ENCODE assay signal across 15 mouse cellular contexts in the genomic region with DNA sequence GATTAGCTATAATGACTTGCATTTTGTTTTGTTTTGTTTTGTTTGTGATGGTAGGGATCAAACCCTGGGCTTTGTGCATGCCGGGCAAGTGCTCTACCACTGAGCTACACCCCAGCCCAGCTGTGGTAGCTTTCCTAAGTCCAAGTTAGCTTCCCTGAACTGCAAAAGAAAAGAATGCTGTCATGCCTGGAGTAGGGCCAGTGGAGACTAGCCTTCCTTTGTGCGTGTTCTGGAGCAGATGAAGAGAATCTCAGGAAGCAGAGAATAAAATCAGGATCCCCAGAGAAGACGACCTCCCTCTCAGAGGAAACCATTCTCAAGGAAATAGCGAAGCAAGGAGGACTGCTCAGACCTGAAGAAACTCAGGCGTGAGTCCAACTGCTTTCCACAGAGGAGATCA.
DNase-seq lines count a peak whose midpoint lies in the region; ATAC-seq and TF ChIP-seq lines count a peak whose summit lies in the region.
"Had no signal": no experiment of that assay in that cellular context is flagged by ENCODE, and none has a peak within 500 bp of the region (broad histone marks: within the 10 kb centered on the region; RNA-seq: fewer than 3 reads in every experiment).

No protein-coding gene starts in this region.

- H3K27me3 ChIP-seq in heart, embryonic 11.5 days (ENCODE audit: control insufficient read depth, insufficient read depth, low read length): no peaks in the 10 kb centered on the region
- H3K27me3 ChIP-seq in Patski: no peaks in the 10 kb centered on the region
- H3K27me3 ChIP-seq in liver, embryonic 12.5 days (replicated peaks): no peaks in the 10 kb centered on the region; the same call in 1 of the 2 replicates
- no peaks in the 10 kb centered on the region for H3K27me3 ChIP-seq in lung, postnatal 0 days (replicated peaks; ENCODE audit: insufficient read depth, low read length)
- H3K27me3 ChIP-seq: midbrain, embryonic 12.5 days had no signal

- POLR2A ChIA-PET in Patski (lab: Charles Lee): interaction anchor here (0.6 kb wide), 1 partner anchor 92 kb away, joined by 4 read pairs; no protein-coding TSS in a partner anchor

- in situ Hi-C loops in Patski (cut with MboI; ENCODE audit: low pct_unique_long_range_greater_than_20kb): loop anchor here (5.0 kb wide), 1 partner anchor 40 kb away; no protein-coding TSS in a partner anchor

- CTCF ChIA-PET in Patski (lab: Charles Lee): interaction anchor here (0.9 to 3.4 kb wide), 6 partner anchors 28 to 151 kb away, joined by 3 to 24 read pairs (median 6); no protein-coding TSS in a partner anchor

- no peaks in the 10 kb centered on the region for H3K9me3 ChIP-seq in heart, embryonic 11.5 days (replicated peaks; ENCODE audit: control insufficient read depth, low read length)
- H3K9me3 ChIP-seq in liver, embryonic 12.5 days (replicated peaks): no peaks in the 10 kb centered on the region; the same call in 1 of the 2 replicates
- no peaks in the 10 kb centered on the region for H3K9me3 ChIP-seq in lung, postnatal 0 days (ENCODE audit: low read length)
- H3K9me3 ChIP-seq: hindbrain, embryonic 10.5 days; midbrain, embryonic 12.5 days had no signal

- TF ChIP-seq EP300 in lung, postnatal 0 days (IDR thresholded peaks at IDR 0.05): no peak

- no peak overlapping the region for H3K4me3 ChIP-seq in heart, embryonic 11.5 days (ENCODE audit: low read depth, low read length)
- no peak overlapping the region for H3K4me3 ChIP-seq in liver, embryonic 12.5 days
- H3K4me3 ChIP-seq in lung, postnatal 0 days (ENCODE audit: low read depth, low read length): no peak overlapping the region
- H3K4me3 ChIP-seq: hindbrain, embryonic 10.5 days; midbrain, embryonic 12.5 days had no signal

- no peaks in the 10 kb centered on the region for H3K36me3 ChIP-seq in heart, embryonic 11.5 days (ENCODE audit: control insufficient read depth, insufficient read depth, low read length)
- no peaks in the 10 kb centered on the region for H3K36me3 ChIP-seq in liver, embryonic 12.5 days
- no peaks in the 10 kb centered on the region for H3K36me3 ChIP-seq in lung, postnatal 0 days (ENCODE audit: insufficient read depth, low read length)
- H3K36me3 ChIP-seq: hindbrain, embryonic 10.5 days; midbrain, embryonic 12.5 days had no signal

- H3K27ac ChIP-seq in heart, embryonic 11.5 days (ENCODE audit: low read depth, low read length): no peak overlapping the region
- H3K27ac ChIP-seq in liver, embryonic 12.5 days: no peak overlapping the region
- no peak overlapping the region for H3K27ac ChIP-seq in lung, postnatal 0 days (ENCODE audit: low read length)
- H3K27ac ChIP-seq: hindbrain, embryonic 10.5 days; midbrain, embryonic 12.5 days had no signal

- H3K4me1 ChIP-seq in heart, embryonic 11.5 days (ENCODE audit: control insufficient read depth, insufficient read depth, low read length): peaks cover 3% of the 10 kb centered on the region; the same call in 1 of the 2 replicates
- no peaks in the 10 kb centered on the region for H3K4me1 ChIP-seq in liver, embryonic 12.5 days
- no peaks in the 10 kb centered on the region; the same call in 1 of the 2 replicates for H3K4me1 ChIP-seq in lung, postnatal 0 days (ENCODE audit: insufficient read depth, low read depth, low read length)

- TF ChIP-seq CTCF in Patski (IDR thresholded peaks at IDR 0.05): no peak
- no peak for TF ChIP-seq CTCF in lung, postnatal 0 days (IDR thresholded peaks at IDR 0.05)

- ATAC-seq in heart, embryonic 11.5 days (replicated peaks; ENCODE audit: insufficient number of reproducible peaks, low FRiP score, low TSS enrichment): no peak
- ATAC-seq in Patski: no peak
- no peak for ATAC-seq in liver, embryonic 12.5 days
- ATAC-seq in lung, postnatal 0 days: no peak
- ATAC-seq: intestine, embryonic 16.5 days had no signal

- DNase-seq in heart, adult 18-20 months: peak; percentile 50 to 54
- DNase-seq in Patski (ENCODE audit: low read depth, low spot score): peak; percentile 51
- DNase-seq in gastrocnemius, postnatal 14 days: peak; percentile 62
- DNase-seq in heart, postnatal 36 days: peak; percentile 18 to 40
- no peak for DNase-seq in lung, postnatal 0 days (ENCODE audit: low spot score)
- DNase-seq in adrenal gland, postnatal 10 days: no peak
- DNase-seq: cerebellum, postnatal 25 days; layer of hippocampus, adult 9-11 months; spleen, adult 18-20 months had no signal

- 78% methylated on average over 5 of the region's 5 CpGs for WGBS in heart, embryonic 11.5 days (ENCODE audit: insufficient replicate concordance)
- WGBS in liver, embryonic 12.5 days (ENCODE audit: insufficient replicate concordance): 80% methylated on average over 5 of the region's 5 CpGs
- 76% methylated on average over 5 of the region's 5 CpGs for WGBS in lung, postnatal 0 days

- intact Hi-C loops in gastrocnemius, postnatal 14 days (cut with DNase I; ENCODE audit: low total_unique reads): loop anchor here (5.0 kb wide), 1 partner anchor 260 kb away; no protein-coding TSS in a partner anchor
- intact Hi-C loops in heart, postnatal 36 days (cut with DNase I): loop anchor here (10.0 kb wide), 1 partner anchor 147 kb away; a partner anchor contains a TSS

- no peak overlapping the region for H3K9ac ChIP-seq in heart, embryonic 11.5 days (ENCODE audit: low read depth, low read length)
- no peak overlapping the region for H3K9ac ChIP-seq in liver, embryonic 12.5 days
- H3K9ac ChIP-seq in lung, postnatal 0 days (replicated peaks; ENCODE audit: low read depth): no peak overlapping the region
- H3K9ac ChIP-seq: midbrain, embryonic 12.5 days had no signal

- no peak overlapping the region for H3K4me2 ChIP-seq in heart, embryonic 11.5 days
- no peak overlapping the region for H3K4me2 ChIP-seq in liver, embryonic 12.5 days
- no peak overlapping the region for H3K4me2 ChIP-seq in lung, postnatal 0 days (replicated peaks; ENCODE audit: low read depth, low read length)
- H3K4me2 ChIP-seq: liver, embryonic 11.5 days; midbrain, embryonic 12.5 days had no signal

Comparison
In these comparisons a context has a peak if more than half of its experiments do, and no peak if none do; other contexts are left out.
1. DNase-seq: peak in heart, adult 18-20 months (2 of 2), Patski (single experiment), gastrocnemius, postnatal 14 days (single experiment) and heart, postnatal 36 days (2 of 2); none in lung, postnatal 0 days (single experiment) and adrenal gland, postnatal 10 days (single experiment).